Mouse (Mus musculus) testis, adult 2 months (tissue): ENCODE measurements around the gene Wars. TPM values are rescaled to one million over a fixed set of nuclear protein-coding genes. Genes with fewer than 3 reads are reported as not detected.

Source experiments
- H3K27ac ChIP-seq: fragments of 200-500 bp; 2 replicates; pipeline ENCODE4 v1.5.1; 2012; ENCODE audit warnings: low read depth, low read length; ENCODE audit not compliant: control insufficient read depth, insufficient read depth
- H3K27me3 ChIP-seq: fragments of 200-500 bp; 2 replicates; pipeline ENCODE4 v1.6.1; 2012; ENCODE audit warnings: mild to moderate bottlenecking, low read length, moderate library complexity; ENCODE audit not compliant: control insufficient read depth, insufficient read depth
- H3K36me3 ChIP-seq: fragments of 200-500 bp; 2 replicates; pipeline ENCODE4 v1.6.1; 2012; ENCODE audit warnings: mild to moderate bottlenecking, low read length; ENCODE audit not compliant: control insufficient read depth, insufficient read depth
- H3K4me1 ChIP-seq: fragments of 200-500 bp; 2 replicates; pipeline ENCODE4 v1.6.1; 2012; ENCODE audit warnings: low read length; ENCODE audit not compliant: control insufficient read depth, insufficient read depth
- H3K4me3 ChIP-seq: fragments of 200-500 bp; 2 replicates; pipeline ENCODE4 v1.5.1; 2012; ENCODE audit warnings: low read depth, mild to moderate bottlenecking, low read length, moderate library complexity, mixed read lengths; ENCODE audit not compliant: control insufficient read depth
- CTCF ChIP-seq: fragments of 200-500 bp; IDR thresholded peaks from 2 replicates; pipeline ENCODE4 v1.5.1; 2012; ENCODE audit warnings: low read depth, mild to moderate bottlenecking, inconsistent platforms, low read length, moderate library complexity; ENCODE audit not compliant: control insufficient read depth, insufficient read depth, insufficient replicate concordance
- POLR2A ChIP-seq: fragments of 200-500 bp; IDR thresholded peaks from 2 replicates; pipeline ENCODE4 v1.6.1; 2012; ENCODE audit warnings: low read depth, mild to moderate bottlenecking, inconsistent platforms, low read length, moderate library complexity; ENCODE audit not compliant: control insufficient read depth
- polyA plus RNA-seq: library from polyadenylated mRNA; depleted of rRNA; stranded (reverse); fragments of >200 nt; gene quantifications from 2 replicates; pipeline ENCODE4 v1.2.3, GENCODE M21; 2012

Gene Wars
- polyA plus RNA-seq, 1 experiment: 27.4 TPM

DNA sequence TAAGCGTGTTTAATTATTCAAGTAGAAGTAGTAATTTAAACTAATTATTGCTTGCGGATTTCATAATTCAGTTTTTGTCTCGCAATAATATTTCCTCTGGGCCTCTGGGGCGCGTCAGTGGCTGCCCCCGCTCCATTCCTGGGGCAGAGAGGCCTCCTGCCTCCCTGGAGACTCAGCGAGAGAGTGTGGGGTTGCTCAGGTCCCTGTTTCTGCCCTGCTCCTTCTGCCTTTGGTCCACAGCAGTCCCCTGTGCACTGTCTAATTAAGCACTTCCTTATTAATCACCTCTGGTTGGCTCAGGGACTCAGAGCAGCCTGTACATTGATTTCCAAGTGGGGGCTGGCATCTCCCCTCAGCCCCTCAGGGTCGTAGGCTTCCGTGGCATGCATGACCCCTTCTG lies 23.5 kb upstream of the Wars start:
- Histone ChIP-seq H3K36me3 (no peaks in the 10 kb centered on the region), H3K4me1 (peaks cover 4% of the 10 kb centered on the region), H3K27ac (no peak overlapping the region), H3K27me3 (no peaks in the 10 kb centered on the region), H3K4me3 (no peak overlapping the region)
- no peak for TF ChIP-seq CTCF
- no peak for TF ChIP-seq POLR2A

DNA sequence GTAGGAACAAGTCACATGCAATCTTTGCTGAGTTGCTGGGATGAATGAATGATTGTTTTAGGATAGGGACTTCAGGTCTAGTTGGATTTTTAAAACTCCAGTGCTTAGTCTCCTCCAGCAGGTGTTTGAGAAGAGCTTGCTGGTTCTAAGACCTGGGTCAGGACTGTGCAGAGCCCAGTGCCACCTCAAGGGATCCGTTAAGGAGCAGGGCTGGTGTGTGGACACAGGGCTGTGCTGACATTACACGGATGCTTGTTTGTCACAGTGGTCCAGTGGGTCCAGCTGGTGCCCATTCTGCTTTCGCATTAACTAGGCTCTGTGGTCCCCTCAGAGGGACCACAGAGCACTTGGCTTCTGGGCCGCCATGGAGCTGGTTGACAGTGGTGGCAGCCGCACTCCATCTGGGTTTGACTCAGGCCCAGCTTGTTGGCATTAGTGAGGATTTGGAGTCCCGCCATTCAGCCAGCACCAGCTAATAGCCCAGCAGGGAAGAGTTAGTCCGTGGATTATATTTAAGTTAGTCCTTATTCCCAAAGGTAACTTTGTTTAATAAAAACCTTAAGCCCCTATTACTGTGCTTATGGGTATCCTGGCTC lies 22.6 kb upstream of the Wars start:
- H3K4me3 ChIP-seq: no peak overlapping the region
- H3K4me1 ChIP-seq: peaks cover 4% of the 10 kb centered on the region
- no peaks in the 10 kb centered on the region for H3K27me3 ChIP-seq
- no peaks in the 10 kb centered on the region for H3K36me3 ChIP-seq
- H3K27ac ChIP-seq: no peak overlapping the region
- TF ChIP-seq CTCF (no peak), POLR2A (no peak)

DNA sequence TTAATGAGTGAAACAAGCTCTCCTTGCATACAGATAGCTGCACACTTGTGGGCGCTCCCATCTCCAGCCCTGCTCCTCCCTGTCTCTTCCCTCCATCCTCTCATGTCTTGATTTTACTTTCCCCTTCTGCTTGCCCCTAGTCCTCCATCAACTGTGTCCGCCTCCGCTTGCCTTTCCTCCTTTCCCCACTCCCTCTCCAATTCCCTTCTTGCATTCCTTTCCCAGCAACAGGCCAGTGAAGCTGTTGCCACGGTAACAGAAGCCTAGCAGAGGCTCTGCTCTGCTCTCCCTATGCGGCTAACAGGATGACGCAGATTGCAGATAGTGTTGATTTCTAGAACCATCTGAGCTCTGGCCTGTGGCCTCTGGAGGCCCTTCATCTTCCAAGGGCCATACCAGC lies 21.9 kb upstream of the Wars start:
- Histone ChIP-seq H3K36me3 (no peaks in the 10 kb centered on the region), H3K27me3 (no peaks in the 10 kb centered on the region), H3K27ac (no peak overlapping the region), H3K4me1 (peaks cover 4% of the 10 kb centered on the region), H3K4me3 (no peak overlapping the region)
- no peak for TF ChIP-seq CTCF

- H3K36me3 ChIP-seq: no peaks in the 10 kb centered on the region
Observed at GRCm38 (mm10) chr12:108914709-108915340, 20.9 kb upstream of the Wars start.

DNA sequence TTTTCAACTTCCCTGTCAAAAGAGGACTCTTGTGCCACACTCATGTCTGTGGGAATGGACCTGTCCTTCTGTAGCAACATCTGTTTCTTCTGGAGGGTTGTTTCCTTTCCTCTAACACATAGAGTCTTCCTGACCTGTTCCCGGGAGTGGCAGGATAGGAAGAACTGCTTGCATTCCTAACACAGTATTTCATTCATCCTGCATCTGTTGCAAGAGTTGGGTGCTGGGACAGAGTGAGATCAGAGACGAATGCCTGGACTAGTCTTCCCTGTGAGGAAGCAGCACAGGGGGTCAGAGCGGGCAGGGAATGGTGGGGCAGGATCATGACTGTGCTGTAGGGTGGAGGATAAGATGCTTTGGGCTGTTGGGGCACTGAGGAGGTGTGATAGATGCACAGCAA lies 20.2 kb upstream of the Wars start:
- Histone ChIP-seq H3K36me3 (no peaks in the 10 kb centered on the region), H3K27ac (no peak overlapping the region), H3K4me1 (peaks cover 4% of the 10 kb centered on the region), H3K4me3 (no peak overlapping the region), H3K27me3 (no peaks in the 10 kb centered on the region)
- no peak for TF ChIP-seq CTCF

More at GRCm38 (mm10) chr12:108914709-108915340, 20.9 kb upstream of the Wars start:
- Histone ChIP-seq H3K27ac (no peak overlapping the region), H3K4me3 (no peak overlapping the region), H3K27me3 (no peaks in the 10 kb centered on the region), H3K4me1 (peaks cover 4% of the 10 kb centered on the region)
- TF ChIP-seq POLR2A: no peak
- TF ChIP-seq CTCF: no peak

- TF ChIP-seq POLR2A (no peak), CTCF (no peak)
- Histone ChIP-seq H3K36me3 (no peaks in the 10 kb centered on the region), H3K27me3 (no peaks in the 10 kb centered on the region), H3K27ac (no peak overlapping the region), H3K4me1 (peaks cover 4% of the 10 kb centered on the region), H3K4me3 (no peak overlapping the region)
Observed at GRCm38 (mm10) chr12:108912442-108912841, 18.5 kb upstream of the Wars start.

DNA sequence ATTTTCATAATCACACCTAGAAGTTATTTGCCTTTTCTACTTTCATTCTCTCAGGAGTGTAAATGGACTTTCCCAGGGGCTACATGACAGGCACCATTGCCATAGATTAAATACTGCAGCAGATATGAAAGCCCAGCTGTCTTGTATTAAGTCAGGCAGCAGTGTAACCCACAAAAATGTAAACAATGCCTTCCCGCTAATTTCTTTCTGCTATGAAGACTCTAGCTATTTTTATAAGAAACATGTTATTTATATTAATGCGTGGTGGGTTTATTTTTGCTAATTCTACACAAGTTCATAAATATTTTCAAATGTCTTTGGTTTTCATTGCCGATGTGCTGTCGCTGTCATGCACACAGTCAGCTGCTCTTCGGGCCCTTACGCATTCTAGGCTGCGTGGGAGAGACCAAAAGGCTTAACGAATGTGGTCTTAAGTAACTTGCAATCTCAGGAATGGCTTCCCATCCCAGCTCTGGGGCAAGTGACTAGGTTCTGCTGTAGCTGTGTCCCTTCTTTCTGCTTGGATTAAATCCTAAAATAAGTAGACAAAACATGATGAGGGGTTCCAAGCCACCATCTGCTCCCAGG lies 16.0 kb upstream of the Wars start:
- no peak overlapping the region for H3K27ac ChIP-seq

More for the DNA sequence above, 16.0 kb upstream of the Wars start:
- Histone ChIP-seq H3K36me3 (no peaks in the 10 kb centered on the region), H3K4me1 (no peaks in the 10 kb centered on the region), H3K4me3 (no peak overlapping the region), H3K27me3 (no peaks in the 10 kb centered on the region)
- TF ChIP-seq POLR2A (no peak), CTCF (no peak)
